Comparison of ENCODE assay signal across 31 mouse cellular contexts in the genomic region with DNA sequence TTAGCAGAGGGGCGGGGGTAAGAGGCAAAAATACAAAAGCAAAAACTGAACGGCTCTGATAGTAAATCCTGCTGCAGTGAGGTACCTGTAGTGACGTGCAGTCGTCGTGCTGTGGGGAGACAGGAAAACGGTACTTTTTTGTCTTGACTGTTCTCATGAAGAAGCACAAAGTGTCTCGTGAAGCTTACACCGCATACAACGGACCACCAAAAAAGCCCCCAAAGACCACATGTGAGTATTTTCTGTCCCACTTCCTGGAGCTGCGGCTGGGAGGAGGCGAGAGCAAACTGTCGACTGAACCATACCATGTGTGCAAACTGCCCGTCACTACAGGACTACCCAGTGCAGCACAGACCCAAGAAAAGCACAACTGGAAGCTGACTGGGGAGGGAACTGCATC.
DNase-seq lines count a peak whose midpoint lies in the region; ATAC-seq and TF ChIP-seq lines count a peak whose summit lies in the region.
"Had no signal": no experiment of that assay in that cellular context is flagged by ENCODE, and none has a peak within 500 bp of the region (broad histone marks: within the 10 kb centered on the region; RNA-seq: fewer than 3 reads in every experiment).

No protein-coding gene starts in this region.

- H3K4me2 ChIP-seq in heart, embryonic 16.5 days (ENCODE audit: low read depth, low read length): no peak overlapping the region
- H3K4me2 ChIP-seq in intestine, postnatal 0 days (replicated peaks; ENCODE audit: low read depth): no peak overlapping the region
- H3K4me2 ChIP-seq: hindbrain, embryonic 14.5 days; limb, embryonic 15.5 days; neural tube, embryonic 13.5 days; stomach, embryonic 15.5 days had no signal

- H3K4me1 ChIP-seq in heart, embryonic 16.5 days (ENCODE audit: control insufficient read depth, insufficient read depth, low read length): peaks cover 49% of the 10 kb centered on the region
- peaks cover 51% of the 10 kb centered on the region for H3K4me1 ChIP-seq in thymus, adult 2 months (replicated peaks; ENCODE audit: control insufficient read depth, insufficient read depth, low read length)
- H3K4me1 ChIP-seq in intestine, postnatal 0 days (replicated peaks; ENCODE audit: control insufficient read depth, insufficient read depth, low read length): no peaks in the 10 kb centered on the region

- H3K9ac ChIP-seq in heart, embryonic 16.5 days (ENCODE audit: low read length): no peak overlapping the region
- no peak overlapping the region for H3K9ac ChIP-seq in intestine, postnatal 0 days (ENCODE audit: low read depth, low read length)
- H3K9ac ChIP-seq: hindbrain, embryonic 14.5 days; limb, embryonic 15.5 days; liver, embryonic 14.5 days; neural tube, embryonic 13.5 days; stomach, embryonic 15.5 days had no signal

- no peaks in the 10 kb centered on the region for H3K9me3 ChIP-seq in heart, embryonic 16.5 days (replicated peaks; ENCODE audit: control insufficient read depth, low read length)
- H3K9me3 ChIP-seq in intestine, postnatal 0 days (ENCODE audit: control insufficient read depth): no peaks in the 10 kb centered on the region
- H3K9me3 ChIP-seq: limb, embryonic 10.5 days; limb, embryonic 15.5 days; neural tube, embryonic 13.5 days; stomach, embryonic 15.5 days had no signal

- H3K27me3 ChIP-seq in heart, embryonic 16.5 days (ENCODE audit: control insufficient read depth, insufficient read depth, low read length): no peaks in the 10 kb centered on the region
- no peaks in the 10 kb centered on the region for H3K27me3 ChIP-seq in thymus, adult 2 months (ENCODE audit: control insufficient read depth, insufficient read depth, low read length)
- no peaks in the 10 kb centered on the region for H3K27me3 ChIP-seq in intestine, postnatal 0 days (replicated peaks; ENCODE audit: control insufficient read depth, insufficient read depth, low read length)
- H3K27me3 ChIP-seq: limb, embryonic 15.5 days; neural tube, embryonic 13.5 days; Patski; stomach, embryonic 15.5 days had no signal

- DNase-seq in heart, adult 9 months (ENCODE audit: low spot score in 2 of 2): no peak
- DNase-seq in T-cell, adult 2 months (ENCODE audit: low spot score): peak; percentile 88
- peak; percentile 64 for DNase-seq in thymus, adult 2 months
- DNase-seq in thymus, postnatal 36 days: peak; percentile 68 to 72
- no peak for DNase-seq in right cerebral cortex, postnatal 4 days
- DNase-seq in cerebellum, adult 11-12 months: no peak
- DNase-seq: adrenal gland, postnatal 25 days; cerebellum, adult 18-20 months; cerebellum, postnatal 10 days; gastrocnemius, adult 2 months; gastrocnemius, postnatal 36 days; heart, adult 18-20 months; heart, postnatal 4 days; kidney, adult 2 months; kidney, postnatal 36 days; layer of hippocampus, postnatal 36 days; lung, adult 2 months; lung, postnatal 10 days; midbrain, embryonic 14.5 days had no signal

- 0 out of 2 replicates have a peak, but pooled peaks have one; percentile 10 for ATAC-seq in heart, embryonic 16.5 days (replicated peaks; ENCODE audit: extremely low read depth, insufficient read depth, low FRiP score)
- no peak for ATAC-seq in intestine, postnatal 0 days
- ATAC-seq: forebrain, embryonic 16.5 days; inflammation-experienced regulatory T-cells, adult 6 months; Patski had no signal

- no peak for TF ChIP-seq POLR2A in thymus, adult 2 months (IDR thresholded peaks at IDR 0.05; ENCODE audit: control insufficient read depth, extremely low read depth, insufficient read depth, low read length, poor library complexity)

- no peak for TF ChIP-seq CTCF in thymus, adult 2 months (IDR thresholded peaks at IDR 0.05; ENCODE audit: borderline replicate concordance, control insufficient read depth, extremely low read depth, insufficient read depth, low read length, poor library complexity)
- no peak for TF ChIP-seq CTCF in intestine, postnatal 0 days (IDR thresholded peaks at IDR 0.05; ENCODE audit: low read depth)

- WGBS in heart, embryonic 16.5 days: 71% methylated on average over 13 of the region's 13 CpGs
- WGBS in thymus, adult 2 months: 6% methylated on average over 13 of the region's 13 CpGs
- 82% methylated on average over 13 of the region's 13 CpGs for WGBS in intestine, postnatal 0 days

- H3K27ac ChIP-seq in heart, embryonic 16.5 days (ENCODE audit: low read length): 0 out of 2 replicates have a peak overlapping the region, but pooled peaks have one; percentile 3
- H3K27ac ChIP-seq in thymus, adult 2 months (ENCODE audit: control insufficient read depth, insufficient read depth, low read length): no peak overlapping the region; the same call in 1 of the 2 replicates
- H3K27ac ChIP-seq in intestine, postnatal 0 days (ENCODE audit: low read depth, low read length): no peak overlapping the region
- H3K27ac ChIP-seq: gastrocnemius, adult 2 months; hindbrain, embryonic 14.5 days; limb, embryonic 15.5 days; liver, embryonic 14.5 days; neural tube, embryonic 13.5 days; stomach, embryonic 15.5 days had no signal

- H3K36me3 ChIP-seq in heart, embryonic 16.5 days (ENCODE audit: control insufficient read depth, insufficient read depth): peaks cover 3% of the 10 kb centered on the region; the same call in 1 of the 2 replicates
- no peaks in the 10 kb centered on the region for H3K36me3 ChIP-seq in thymus, adult 2 months (ENCODE audit: control insufficient read depth, insufficient read depth, low read length)
- H3K36me3 ChIP-seq in intestine, postnatal 0 days (ENCODE audit: control insufficient read depth, insufficient read depth): no peaks in the 10 kb centered on the region
- H3K36me3 ChIP-seq: limb, embryonic 10.5 days; neural tube, embryonic 13.5 days; stomach, embryonic 15.5 days had no signal

- H3K4me3 ChIP-seq in heart, embryonic 16.5 days (ENCODE audit: low read length): no peak overlapping the region
- H3K4me3 ChIP-seq in thymus, adult 2 months (ENCODE audit: control insufficient read depth, insufficient read depth, low read length): no peak overlapping the region
- no peak overlapping the region for H3K4me3 ChIP-seq in intestine, postnatal 0 days (ENCODE audit: low read depth, low read length)
- H3K4me3 ChIP-seq: erythroblast, embryonic 14.5 days; gastrocnemius, adult 2 months; limb, embryonic 10.5 days; limb, embryonic 15.5 days; neural tube, embryonic 13.5 days; stomach, embryonic 15.5 days had no signal

Comparison
In these comparisons a context has a peak if more than half of its experiments do, and no peak if none do; other contexts are left out.
1. DNase-seq: peak in T-cell, adult 2 months (single experiment), thymus, adult 2 months (single experiment) and thymus, postnatal 36 days (2 of 2); none in heart, adult 9 months (0 of 2), right cerebral cortex, postnatal 4 days (single experiment) and cerebellum, adult 11-12 months (single experiment).